Mouse (Mus musculus): Measurements from ENCODE around the gene Frmd8. TPM values are rescaled to one million over a fixed set of nuclear protein-coding genes. Genes with fewer than 3 reads are reported as not detected.

The Frmd8 gene
- polyA plus RNA-seq, 1 experiment from 2014 or later, result 14.0 TPM

Other genes starting within 250 kb of the Frmd8 start
- 24.6 and 29.9 TPM in 2 replicates for gene Rela, start 237.8 kb downstream of the Frmd8 start, polyA plus RNA-seq (2014; fragmentation: Nextera tagmentation; extraction: Ambion mirVana)
- gene Sipa1, start 211.6 kb downstream of the Frmd8 start, polyA plus RNA-seq (2014; fragmentation: Nextera tagmentation; extraction: Ambion mirVana), result 8.8 and 10.9 TPM in 2 replicates
- gene Map3k11, start 186.5 kb downstream of the Frmd8 start, polyA plus RNA-seq (2014; fragmentation: Nextera tagmentation; extraction: Ambion mirVana), result 14.0 and 17.3 TPM in 2 replicates
- gene Pcnx3, start 186.4 kb downstream of the Frmd8 start, polyA plus RNA-seq (2014; fragmentation: Nextera tagmentation; extraction: Ambion mirVana), result 18.6 and 23.1 TPM in 2 replicates
- gene Kcnk7, start 170.9 kb downstream of the Frmd8 start, polyA plus RNA-seq (2014; fragmentation: Nextera tagmentation; extraction: Ambion mirVana), result not detected in 2 replicates
- gene Ehbp1l1, start 149.0 kb downstream of the Frmd8 start, polyA plus RNA-seq (2014; fragmentation: Nextera tagmentation; extraction: Ambion mirVana), result 5.3 and 5.4 TPM in 2 replicates
- 157 and 158 TPM in 2 replicates for gene Fam89b, start 145.6 kb downstream of the Frmd8 start, polyA plus RNA-seq (2014; fragmentation: Nextera tagmentation; extraction: Ambion mirVana)
- 4.8 and 6.0 TPM in 2 replicates for gene Ltbp3, start 134.4 kb downstream of the Frmd8 start, polyA plus RNA-seq (2014; fragmentation: Nextera tagmentation; extraction: Ambion mirVana)
- 48.2 and 58.6 TPM in 2 replicates for gene Scyl1, start 103.9 kb downstream of the Frmd8 start, polyA plus RNA-seq (2014; fragmentation: Nextera tagmentation; extraction: Ambion mirVana)
- 1.1 and 1.8 TPM in 2 replicates for gene Slc25a45, start 2.5 kb upstream of the Frmd8 start, polyA plus RNA-seq (2014; fragmentation: Nextera tagmentation; extraction: Ambion mirVana)
- gene Tigd3, start 18.9 kb upstream of the Frmd8 start, polyA plus RNA-seq (2014; fragmentation: Nextera tagmentation; extraction: Ambion mirVana), result 7.3 and 8.3 TPM in 2 replicates
- 200 and 203 TPM in 2 replicates for gene Dpf2, start 37.7 kb upstream of the Frmd8 start, polyA plus RNA-seq (2014; fragmentation: Nextera tagmentation; extraction: Ambion mirVana)
- gene Cdc42ep2, start 49.5 kb upstream of the Frmd8 start, polyA plus RNA-seq (2014; fragmentation: Nextera tagmentation; extraction: Ambion mirVana), result 2.2 and 2.5 TPM in 2 replicates
- gene Pola2, start 88.9 kb upstream of the Frmd8 start, polyA plus RNA-seq (2014; fragmentation: Nextera tagmentation; extraction: Ambion mirVana), result 74.4 and 82.7 TPM in 2 replicates
- not detected in 2 replicates for gene Slc22a20, start 110.9 kb upstream of the Frmd8 start, polyA plus RNA-seq (2014; fragmentation: Nextera tagmentation; extraction: Ambion mirVana)
- 3.9 and 4.0 TPM in 2 replicates for gene Capn1, start 140.6 kb upstream of the Frmd8 start, polyA plus RNA-seq (2014; fragmentation: Nextera tagmentation; extraction: Ambion mirVana)
- gene Syvn1, start 171.3 kb upstream of the Frmd8 start, polyA plus RNA-seq (2014; fragmentation: Nextera tagmentation; extraction: Ambion mirVana), result 18.6 and 23.1 TPM in 2 replicates
- 88.0 and 92.5 TPM in 2 replicates for gene Mrpl49, start 182.5 kb upstream of the Frmd8 start, polyA plus RNA-seq (2014; fragmentation: Nextera tagmentation; extraction: Ambion mirVana)
- 717 and 781 TPM in 2 replicates for gene Fau, start 182.6 kb upstream of the Frmd8 start, polyA plus RNA-seq (2014; fragmentation: Nextera tagmentation; extraction: Ambion mirVana)
- 39.5 and 40.0 TPM in 2 replicates for gene Znhit2, start 185.9 kb upstream of the Frmd8 start, polyA plus RNA-seq (2014; fragmentation: Nextera tagmentation; extraction: Ambion mirVana)
- 35.7 and 39.6 TPM in 2 replicates for gene Tm7sf2, start 193.1 kb upstream of the Frmd8 start, polyA plus RNA-seq (2014; fragmentation: Nextera tagmentation; extraction: Ambion mirVana)
- gene Vps51, start 202.0 kb upstream of the Frmd8 start, polyA plus RNA-seq (2014; fragmentation: Nextera tagmentation; extraction: Ambion mirVana), result 37.4 and 48.3 TPM in 2 replicates
- gene Tmem262, start 204.8 kb upstream of the Frmd8 start, polyA plus RNA-seq (2014; fragmentation: Nextera tagmentation; extraction: Ambion mirVana), result not detected in 2 replicates
- gene Gm28374, start 207.0 kb upstream of the Frmd8 start, polyA plus RNA-seq (2014; fragmentation: Nextera tagmentation; extraction: Ambion mirVana), result 2.0 and 2.2 TPM in 2 replicates
- gene Zfpl1, start 209.7 kb upstream of the Frmd8 start, polyA plus RNA-seq (2014; fragmentation: Nextera tagmentation; extraction: Ambion mirVana), result 63.4 and 63.5 TPM in 2 replicates
- 61.2 and 66.3 TPM in 2 replicates for gene Cdca5, start 209.7 kb upstream of the Frmd8 start, polyA plus RNA-seq (2014; fragmentation: Nextera tagmentation; extraction: Ambion mirVana)
- gene AC131692.1, start 219.1 kb upstream of the Frmd8 start, polyA plus RNA-seq (2014; fragmentation: Nextera tagmentation; extraction: Ambion mirVana), result 0.27 and 0.40 TPM in 2 replicates
- 0.37 and 0.46 TPM in 2 replicates for gene Naaladl1, start 230.5 kb upstream of the Frmd8 start, polyA plus RNA-seq (2014; fragmentation: Nextera tagmentation; extraction: Ambion mirVana)
- 55.3 and 60.0 TPM in 2 replicates for gene Sac3d1, start 243.4 kb upstream of the Frmd8 start, polyA plus RNA-seq (2014; fragmentation: Nextera tagmentation; extraction: Ambion mirVana)